Mouse (Mus musculus) embryonic facial prominence, embryonic 12.5 days (tissue): ENCODE measurements around the gene Ifi44. TPM values are rescaled to one million over a fixed set of nuclear protein-coding genes. Genes with fewer than 3 reads are reported as not detected.

Source experiments
- ATAC-seq: fragments of 200-750 bp; cut with Nextera tagmentation; 2 replicates; pipeline ENCODE4 v1.8.0; 2017; ENCODE audit not compliant: insufficient number of reproducible peaks, insufficient read depth, low FRiP score, low TSS enrichment
- H3K27ac ChIP-seq: fragments of 300-500 bp; sonication (generic); 2 replicates; pipeline ENCODE4 v1.5.1; 2016; ENCODE audit warnings: mild to moderate bottlenecking
- H3K27me3 ChIP-seq: fragments of 300-500 bp; sonication (generic); 2 replicates; pipeline ENCODE4 v1.6.1; 2016; ENCODE audit warnings: mild to moderate bottlenecking, moderate library complexity
- H3K36me3 ChIP-seq: fragments of 300-500 bp; sonication (generic); 2 replicates; pipeline ENCODE4 v1.6.1; 2016; ENCODE audit warnings: mild to moderate bottlenecking
- H3K4me1 ChIP-seq: fragments of 300-500 bp; sonication (generic); 2 replicates; pipeline ENCODE4 v1.6.1; 2016
- H3K4me2 ChIP-seq: fragments of 300-500 bp; sonication (generic); replicated peaks from 2 replicates; pipeline ENCODE4 v1.6.1; 2016; ENCODE audit warnings: mild to moderate bottlenecking, moderate library complexity
- H3K4me3 ChIP-seq: fragments of 300-500 bp; sonication (generic); 2 replicates; pipeline ENCODE4 v1.5.1; 2016; ENCODE audit warnings: mild to moderate bottlenecking
- H3K9ac ChIP-seq: fragments of 300-500 bp; sonication (generic); 2 replicates; pipeline ENCODE4 v1.6.1; 2016; ENCODE audit warnings: mild to moderate bottlenecking, moderate library complexity
- H3K9me3 ChIP-seq: fragments of 300-500 bp; sonication (generic); 2 replicates; pipeline ENCODE4 v1.6.1; 2016; ENCODE audit warnings: mild to moderate bottlenecking, moderate library complexity
- WGBS: fragments of 180-500 bp; shearing (Covaris S2); methylation state at CpG from one replicate; pipeline ENCODE4 v1.1.7; 2016; 5-methylcytosine and 5-hydroxymethylcytosine counted together
- polyA plus RNA-seq: library from polyadenylated mRNA; unstranded; fragments of >200 nt; fragmentation: Nextera tagmentation; extraction: Ambion mirVana; gene quantifications from 2 replicates; pipeline ENCODE4 v1.2.1, GENCODE M21; 2016

Ifi44 gene
- 0.13 and 0.42 TPM in 2 replicates for polyA plus RNA-seq

DNA sequence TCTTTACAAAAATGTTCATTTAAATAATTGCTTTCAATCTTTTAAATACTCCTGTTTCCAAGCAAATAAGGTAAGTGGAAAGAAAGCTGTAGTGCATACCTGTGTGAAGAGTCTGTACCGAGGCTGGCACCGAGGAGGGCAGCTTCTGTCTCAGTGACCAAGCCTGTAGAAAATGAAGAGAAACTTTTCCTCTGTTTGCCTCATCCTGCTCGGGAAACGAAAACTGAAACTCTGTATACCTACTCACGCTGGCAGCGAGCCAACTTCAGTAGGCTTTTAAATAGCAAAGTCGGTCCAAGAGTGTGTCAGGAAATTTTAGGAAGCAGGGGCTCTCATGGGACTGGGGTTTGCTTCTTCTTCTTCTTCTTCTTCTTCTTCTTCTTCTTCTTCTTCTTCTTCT lies at the start of gene Ifi44:
TSS of gene Ifi44 (minus strand) at position 224 of the 400 bp plus-strand sequence.
- no peaks in the 10 kb centered on the region for H3K4me1 ChIP-seq
- 51% methylated on average over 7 of the region's 7 CpGs for WGBS
- no peak for ATAC-seq
- no peaks in the 10 kb centered on the region for H3K9me3 ChIP-seq
- no peak within 1 kb of the TSS for H3K4me3 ChIP-seq
- no peak within 1 kb of the TSS for H3K9ac ChIP-seq
- no peak within 1 kb of the TSS for H3K27ac ChIP-seq
- H3K27me3 ChIP-seq, result no peaks in the 10 kb centered on the region
- no peaks in the 10 kb centered on the region for H3K36me3 ChIP-seq
- H3K4me2 ChIP-seq, result no peak within 1 kb of the TSS

DNA sequence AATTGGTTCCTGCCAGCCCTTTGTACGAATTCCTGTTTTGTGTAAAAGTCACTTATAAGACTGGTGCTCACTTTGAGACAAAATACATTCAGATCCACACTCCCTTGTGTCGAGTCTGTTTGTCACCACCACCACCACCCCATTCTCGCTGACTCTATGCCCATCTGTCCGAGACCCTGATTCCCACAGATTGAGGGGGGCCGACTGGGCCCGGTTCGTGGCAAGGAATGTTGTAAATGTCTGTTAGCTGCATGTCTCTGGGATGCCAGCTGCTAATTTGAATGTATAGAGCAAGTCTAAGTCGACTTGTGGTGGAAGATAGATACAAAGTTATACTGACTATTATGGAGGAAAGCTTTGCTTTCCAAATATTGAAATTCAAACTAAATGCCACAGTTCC lies 38.9 kb upstream of the Ifi44 start:
- no peaks in the 10 kb centered on the region for H3K9me3 ChIP-seq
- H3K27ac ChIP-seq, result no peak overlapping the region
- H3K4me1 ChIP-seq, result no peaks in the 10 kb centered on the region
- H3K36me3 ChIP-seq, result no peaks in the 10 kb centered on the region
- no peak for ATAC-seq
- H3K9ac ChIP-seq, result no peak overlapping the region
- H3K27me3 ChIP-seq, result no peaks in the 10 kb centered on the region
- 87% methylated on average over 8 of the region's 8 CpGs for WGBS
- no peak overlapping the region for H3K4me2 ChIP-seq
- no peak overlapping the region for H3K4me3 ChIP-seq

DNA sequence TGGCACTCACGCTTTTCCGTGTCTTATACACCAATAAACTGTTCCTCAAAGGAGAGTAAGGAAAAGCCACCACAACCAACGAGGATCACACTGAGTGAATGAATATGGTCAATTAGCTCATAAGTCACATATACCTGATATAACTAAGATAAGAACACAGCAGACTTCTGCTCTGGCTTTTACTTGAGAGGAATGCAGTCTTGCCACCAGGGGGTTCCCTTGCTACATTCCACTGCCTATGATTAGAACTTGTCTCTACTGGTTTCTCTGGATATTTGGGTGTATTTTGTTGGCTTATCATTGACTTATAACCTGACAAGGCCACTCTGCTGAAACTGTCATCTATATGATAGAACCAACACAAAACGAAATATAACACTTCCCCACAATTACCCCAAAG lies 25.3 kb upstream of the Ifi44 start:
- H3K27ac ChIP-seq, result no peak overlapping the region
- H3K9me3 ChIP-seq, result no peaks in the 10 kb centered on the region
- no peak for ATAC-seq
- H3K4me3 ChIP-seq, result no peak overlapping the region
- H3K4me1 ChIP-seq, result no peaks in the 10 kb centered on the region
- no peak overlapping the region for H3K9ac ChIP-seq
- no peaks in the 10 kb centered on the region for H3K27me3 ChIP-seq
- no peak overlapping the region for H3K4me2 ChIP-seq
- no peaks in the 10 kb centered on the region for H3K36me3 ChIP-seq
- 70% methylated on average over 4 of the region's 4 CpGs for WGBS

DNA sequence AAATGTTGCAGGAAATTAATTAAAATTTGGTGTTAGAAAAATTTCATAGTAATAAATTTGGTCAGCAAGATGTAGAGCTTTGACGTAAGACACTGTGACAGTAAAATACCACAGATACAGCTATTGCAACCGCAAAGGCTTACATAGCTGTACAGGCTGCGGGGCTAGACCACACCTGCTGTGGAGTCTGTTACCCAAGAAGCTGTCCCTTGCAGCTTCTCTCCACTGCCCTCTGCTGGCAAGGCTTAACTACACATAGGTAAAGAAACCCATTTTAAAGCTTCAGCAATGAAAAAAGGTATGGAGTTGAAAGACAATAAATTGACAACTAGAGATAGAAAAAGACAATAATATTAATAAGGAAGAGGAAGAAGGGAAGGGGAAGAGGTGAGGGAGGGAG lies 21.3 kb upstream of the Ifi44 start:
- Histone ChIP-seq H3K4me2 (no peak overlapping the region), H3K4me1 (no peaks in the 10 kb centered on the region), H3K36me3 (no peaks in the 10 kb centered on the region), H3K4me3 (no peak overlapping the region), H3K27ac (no peak overlapping the region), H3K9ac (no peak overlapping the region), H3K27me3 (no peaks in the 10 kb centered on the region), H3K9me3 (no peaks in the 10 kb centered on the region)
- WGBS, result 63% methylated on average over 3 of the region's 3 CpGs
- no peak for ATAC-seq

DNA sequence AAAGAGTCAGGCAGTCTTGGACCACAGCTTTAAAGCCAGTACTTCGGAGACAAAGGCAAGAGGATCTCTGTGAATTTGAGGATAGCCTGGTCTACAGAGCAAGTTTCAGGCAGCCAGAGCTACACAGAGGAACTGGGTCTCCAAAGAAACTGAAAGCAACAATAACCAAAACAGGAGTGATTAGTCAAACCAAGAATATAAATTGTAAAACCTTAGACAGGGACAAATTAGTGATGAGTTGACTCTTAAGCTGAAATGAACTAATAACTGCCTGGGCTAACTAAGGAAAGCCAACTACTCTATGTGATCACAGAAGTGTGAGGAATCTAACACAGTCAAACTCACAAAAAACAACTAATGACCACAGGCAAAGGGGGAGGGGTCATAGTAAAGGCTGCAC lies 1.2 kb downstream of the Ifi44 start:
- H3K4me1 ChIP-seq, result no peaks in the 10 kb centered on the region
- H3K27ac ChIP-seq, result no peak overlapping the region
- no peak for ATAC-seq
- no peak overlapping the region for H3K4me2 ChIP-seq
- no peaks in the 10 kb centered on the region for H3K27me3 ChIP-seq
- no peaks in the 10 kb centered on the region for H3K36me3 ChIP-seq
- 89% methylated on average over 1 of the region's 1 CpGs for WGBS
- H3K4me3 ChIP-seq, result no peak overlapping the region
- no peaks in the 10 kb centered on the region for H3K9me3 ChIP-seq
- no peak overlapping the region for H3K9ac ChIP-seq

DNA sequence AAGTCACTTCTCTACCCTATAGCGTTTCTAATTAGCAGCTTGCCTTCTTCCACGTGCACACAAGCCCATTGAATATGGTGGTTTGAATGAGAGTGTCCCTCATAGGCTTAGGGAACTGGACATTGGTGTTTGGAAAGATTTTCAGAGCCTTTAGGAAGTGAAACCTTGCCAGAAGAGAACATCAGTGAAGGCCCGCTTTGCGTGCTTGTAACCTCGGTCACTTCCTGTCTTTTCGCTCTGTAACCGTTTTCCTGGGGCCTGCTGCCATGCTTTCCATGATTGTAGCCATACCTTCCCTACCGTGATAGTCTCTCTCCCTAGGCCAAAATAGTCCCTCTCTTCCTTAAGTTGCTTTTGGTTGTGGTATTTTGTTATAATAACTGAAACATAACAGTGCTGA lies 3.7 kb downstream of the Ifi44 start:
- Histone ChIP-seq H3K36me3 (no peaks in the 10 kb centered on the region), H3K4me1 (no peaks in the 10 kb centered on the region), H3K27ac (no peak overlapping the region), H3K27me3 (no peaks in the 10 kb centered on the region), H3K4me2 (no peak overlapping the region), H3K9me3 (no peaks in the 10 kb centered on the region), H3K4me3 (no peak overlapping the region), H3K9ac (no peak overlapping the region)
- no peak for ATAC-seq
- 85% methylated on average over 8 of the region's 8 CpGs for WGBS

DNA sequence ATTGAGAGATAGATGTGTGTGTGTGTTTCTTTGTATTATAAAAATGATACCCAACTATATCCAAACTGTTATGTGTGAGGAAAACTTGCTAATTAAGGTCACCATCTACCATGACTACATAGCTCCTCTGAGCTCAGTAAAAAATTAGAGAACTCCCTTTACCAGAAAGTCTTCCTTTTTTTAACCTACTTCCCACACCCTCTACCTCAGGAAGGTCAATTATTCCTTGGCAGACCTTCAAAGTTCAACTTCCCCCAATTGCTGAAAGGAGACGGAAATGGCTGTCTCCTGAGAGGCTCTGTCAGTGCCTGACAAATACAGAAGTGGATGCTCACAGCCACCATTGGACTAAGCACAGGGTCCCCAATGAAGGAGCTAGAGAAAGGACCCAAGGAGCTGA lies 7.5 kb downstream of the Ifi44 start:
- no peak for ATAC-seq
- Histone ChIP-seq H3K9ac (no peak overlapping the region), H3K9me3 (no peaks in the 10 kb centered on the region), H3K4me2 (no peak overlapping the region), H3K27ac (no peak overlapping the region), H3K4me3 (no peak overlapping the region), H3K36me3 (no peaks in the 10 kb centered on the region), H3K4me1 (no peaks in the 10 kb centered on the region), H3K27me3 (no peaks in the 10 kb centered on the region)
- WGBS, result 65% methylated on average over 1 of the region's 1 CpGs

DNA sequence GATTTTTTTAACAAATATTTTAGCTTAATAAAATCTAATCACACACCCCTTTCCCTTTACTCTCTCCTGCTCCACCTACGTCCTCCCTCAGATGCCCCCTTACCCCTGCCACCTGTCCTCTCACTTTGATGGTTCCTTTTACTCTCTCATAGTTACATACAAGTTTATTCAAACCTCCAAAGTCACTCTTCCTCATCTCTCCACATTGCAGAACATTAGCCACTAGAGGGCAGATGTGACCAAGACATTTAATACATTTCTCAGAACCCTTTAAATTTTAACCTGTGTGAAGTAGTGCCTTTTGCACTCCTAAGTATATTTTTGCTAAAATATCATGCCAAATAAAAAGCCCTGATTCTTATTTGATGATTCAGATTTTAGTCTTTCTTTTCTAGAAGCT lies 33.5 kb downstream of the Ifi44 start:
- no peak for ATAC-seq
- H3K4me2 ChIP-seq, result no peak overlapping the region
- no peak overlapping the region for H3K4me3 ChIP-seq
- H3K27me3 ChIP-seq, result no peaks in the 10 kb centered on the region
- H3K9me3 ChIP-seq, result 0 out of 2 replicates have a peak, but pooled peaks cover 3% of the 10 kb centered on the region
- H3K4me1 ChIP-seq, result no peaks in the 10 kb centered on the region
- no peak overlapping the region for H3K9ac ChIP-seq
- no peak overlapping the region for H3K27ac ChIP-seq
- H3K36me3 ChIP-seq, result no peaks in the 10 kb centered on the region
- 37% methylated on average over 1 of the region's 1 CpGs for WGBS

DNA sequence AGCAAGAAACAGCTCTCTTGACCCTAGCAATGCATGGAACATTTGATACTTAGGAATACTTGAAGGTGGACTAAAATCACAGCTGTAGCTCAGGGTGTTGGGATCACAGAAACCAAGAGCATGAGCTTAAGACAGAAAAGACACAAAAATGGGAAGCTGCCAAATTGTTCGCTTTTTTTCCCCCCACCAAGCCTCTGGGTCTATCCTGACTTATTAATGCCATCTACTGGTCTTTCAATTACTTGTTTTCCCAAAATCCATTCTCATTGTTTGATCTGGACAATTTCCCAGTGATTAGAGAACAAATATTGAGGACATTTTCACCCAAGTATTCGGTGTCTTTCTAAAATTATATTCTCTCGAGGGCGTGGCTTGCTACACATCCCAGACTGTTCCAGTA lies 42.4 kb downstream of the Ifi44 start:
- Histone ChIP-seq H3K9me3 (no peaks in the 10 kb centered on the region), H3K4me3 (no peak overlapping the region), H3K27ac (no peak overlapping the region), H3K27me3 (no peaks in the 10 kb centered on the region), H3K36me3 (no peaks in the 10 kb centered on the region), H3K4me1 (no peaks in the 10 kb centered on the region), H3K4me2 (no peak overlapping the region), H3K9ac (no peak overlapping the region)
- WGBS, result 92% methylated on average over 4 of the region's 4 CpGs
- ATAC-seq, result no peak

Other genes with a start within 250 kb of the Ifi44 start
- not detected in 2 replicates for gene Ifi44l, start 12.9 kb upstream of the Ifi44 start, polyA plus RNA-seq
- 3.3 and 4.5 TPM in 2 replicates for gene Ptgfr, start 87.7 kb upstream of the Ifi44 start, polyA plus RNA-seq